Mouse (Mus musculus): ENCODE measurements around the gene Kcnn3.

DNA sequence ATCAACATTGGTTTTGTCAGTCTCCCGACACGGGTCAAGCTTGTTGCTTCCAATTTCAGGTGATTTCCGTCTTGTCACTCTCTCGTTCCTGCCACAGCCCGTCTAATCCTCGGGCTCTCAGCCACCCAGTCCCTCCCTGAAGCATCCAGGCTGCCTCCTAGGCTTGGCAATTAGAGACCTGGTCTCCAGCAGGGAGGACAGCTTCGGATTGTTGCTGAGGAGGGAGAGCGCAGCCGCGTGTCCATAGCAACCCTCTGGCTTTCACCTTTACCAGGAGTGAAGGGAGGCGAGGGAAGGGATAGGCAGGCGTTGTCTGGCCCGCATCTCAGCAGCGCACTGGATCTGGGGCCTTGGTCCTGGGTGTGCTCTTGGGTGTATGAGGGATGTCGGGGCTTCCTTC lies 8.6 kb upstream of the Kcnn3 start:
- TF ChIP-seq POLR2A (IDR thresholded peaks at IDR 0.05; ENCODE audit: extremely low read depth, insufficient read depth, low read length) (no peak), CTCF (IDR thresholded peaks at IDR 0.05; ENCODE audit: extremely low read depth, insufficient read depth, low read length) (no peak)
